Mouse (Mus musculus) adipocyte (in vitro differentiated cells): ENCODE data around the gene Sparcl1.

Experiments
- DNase-seq: peaks from one replicate; pipeline ENCODE4 v3.0.0-alpha.2; 2016; ENCODE audit warnings: low spot score

The Sparcl1 gene

DNA sequence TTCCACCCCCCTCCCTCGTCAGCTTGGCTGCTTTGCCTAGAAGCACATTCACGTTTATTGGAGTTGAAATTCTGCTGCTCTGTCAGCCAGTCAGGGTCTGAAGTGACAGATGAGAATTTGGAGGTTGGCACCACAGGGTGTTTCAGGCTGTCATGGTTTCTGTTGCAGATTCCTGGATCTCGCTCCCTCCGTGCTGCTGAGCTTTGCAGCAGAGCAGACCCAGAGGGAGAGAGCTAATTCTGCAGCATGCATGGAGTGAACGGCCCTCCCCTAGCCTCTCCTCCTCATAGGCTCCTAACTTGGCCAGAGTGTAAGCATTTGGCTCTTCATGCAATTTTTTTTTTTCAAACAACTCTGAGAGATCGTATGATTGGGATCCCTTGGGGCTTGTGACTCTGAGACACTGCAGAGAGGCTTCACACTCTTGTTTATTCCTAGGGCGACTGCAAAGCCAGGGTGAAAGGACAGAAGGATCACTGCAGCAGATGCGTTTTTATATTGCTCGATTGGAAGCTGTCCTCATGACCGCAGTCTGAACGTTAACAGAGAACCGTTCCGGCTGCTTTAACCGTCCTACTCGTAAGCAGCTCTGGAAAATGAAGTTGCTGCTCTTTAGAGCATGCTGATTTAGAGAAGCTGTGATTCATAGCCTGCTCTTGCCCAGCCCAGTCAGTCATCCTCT lies at the start of gene Sparcl1:
Gene Sparcl1 (minus strand): TSS at position 243 of the 682 bp plus-strand sequence.
- peak; percentile 92 for DNase-seq

- peak; percentile 90 for DNase-seq
Measured at GRCm38 (mm10) chr5:104161390-104161789, 47.9 kb upstream of the Sparcl1 start.

GRCm38 (mm10) chr5:104160581-104160980 lies 47.0 kb upstream of the Sparcl1 start:
- DNase-seq = peak; percentile 58

GRCm38 (mm10) chr5:104158332-104159052 lies 45.0 kb upstream of the Sparcl1 start:
- DNase-seq = peak; percentile 21

DNA sequence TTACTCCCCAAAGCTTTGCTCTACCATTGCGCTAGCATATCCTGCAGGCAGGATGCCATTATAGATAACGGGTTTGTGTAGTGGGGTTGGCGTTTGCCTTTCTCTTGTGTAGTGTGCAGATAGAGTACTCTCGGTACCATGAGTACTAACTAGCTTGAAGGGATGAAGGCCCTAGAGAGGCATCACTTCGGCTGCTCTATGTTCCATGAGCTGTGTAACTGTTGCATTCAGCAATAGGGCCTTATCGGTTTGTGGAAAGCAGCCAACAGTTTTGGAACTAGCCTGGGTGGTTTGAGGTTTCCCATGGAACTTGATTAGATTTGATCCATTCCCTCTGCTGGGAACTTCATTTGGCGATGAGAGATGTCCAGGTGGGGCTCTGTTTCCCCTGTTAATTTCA lies 44.2 kb upstream of the Sparcl1 start:
- DNase-seq = peak; percentile 28

- no peak for DNase-seq
Measured at GRCm38 (mm10) chr5:104150196-104150595, 36.7 kb upstream of the Sparcl1 start.

DNA sequence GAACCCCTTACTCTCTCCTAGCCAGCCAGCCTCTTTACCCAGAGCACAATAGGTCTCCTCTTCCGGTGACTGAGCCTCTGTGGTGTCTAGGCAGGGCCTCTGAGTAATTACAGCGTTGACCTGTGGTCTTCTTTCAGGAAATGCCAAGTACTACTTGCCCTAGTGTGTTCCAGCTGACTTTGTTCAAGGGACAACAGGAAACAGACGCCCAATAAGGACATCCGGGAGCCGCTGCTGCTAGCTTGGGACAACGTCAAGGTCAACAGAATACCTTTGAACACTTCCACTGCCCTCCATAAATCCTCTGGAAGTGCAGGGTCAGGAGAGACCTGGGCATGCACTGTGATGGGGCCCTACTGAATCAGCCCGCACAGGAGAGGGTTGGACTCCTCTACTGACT lies 35.8 kb upstream of the Sparcl1 start:
- peak; percentile 65 for DNase-seq

GRCm38 (mm10) chr5:104144057-104144456 lies 30.5 kb upstream of the Sparcl1 start:
- DNase-seq = no peak

- no peak for DNase-seq
Measured at GRCm38 (mm10) chr5:104141067-104141466, 27.5 kb upstream of the Sparcl1 start.

GRCm38 (mm10) chr5:104137920-104138541 lies 24.5 kb upstream of the Sparcl1 start:
- no peak for DNase-seq

- DNase-seq = no peak
Measured at GRCm38 (mm10) chr5:104133752-104134151, 20.2 kb upstream of the Sparcl1 start.

GRCm38 (mm10) chr5:104131544-104131943 lies 18.0 kb upstream of the Sparcl1 start:
- DNase-seq = peak; percentile 86

DNA sequence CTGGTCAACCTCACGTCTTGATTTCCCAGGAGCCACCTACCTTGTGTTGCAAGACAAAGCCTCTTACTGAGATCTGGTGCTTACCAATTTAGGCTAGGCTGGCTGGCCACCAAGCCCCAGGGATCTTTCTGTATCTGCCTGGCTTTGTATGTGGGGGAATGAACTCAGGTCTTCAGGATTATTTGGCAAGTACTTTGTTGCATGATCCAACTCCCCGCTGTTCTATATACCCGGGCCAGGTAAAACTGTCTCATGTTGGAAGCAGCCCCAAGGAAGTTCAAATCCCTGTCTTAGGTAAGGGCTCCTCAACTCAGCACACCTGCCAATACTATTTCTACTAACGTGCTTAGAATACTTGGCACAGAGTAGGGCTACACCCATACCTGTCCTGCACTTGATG lies 17.4 kb upstream of the Sparcl1 start:
- DNase-seq = no peak

- DNase-seq = peak; percentile 62
Measured at GRCm38 (mm10) chr5:104128281-104129031, 14.9 kb upstream of the Sparcl1 start.

GRCm38 (mm10) chr5:104127351-104127750 lies 13.8 kb upstream of the Sparcl1 start:
- DNase-seq = no peak

DNA sequence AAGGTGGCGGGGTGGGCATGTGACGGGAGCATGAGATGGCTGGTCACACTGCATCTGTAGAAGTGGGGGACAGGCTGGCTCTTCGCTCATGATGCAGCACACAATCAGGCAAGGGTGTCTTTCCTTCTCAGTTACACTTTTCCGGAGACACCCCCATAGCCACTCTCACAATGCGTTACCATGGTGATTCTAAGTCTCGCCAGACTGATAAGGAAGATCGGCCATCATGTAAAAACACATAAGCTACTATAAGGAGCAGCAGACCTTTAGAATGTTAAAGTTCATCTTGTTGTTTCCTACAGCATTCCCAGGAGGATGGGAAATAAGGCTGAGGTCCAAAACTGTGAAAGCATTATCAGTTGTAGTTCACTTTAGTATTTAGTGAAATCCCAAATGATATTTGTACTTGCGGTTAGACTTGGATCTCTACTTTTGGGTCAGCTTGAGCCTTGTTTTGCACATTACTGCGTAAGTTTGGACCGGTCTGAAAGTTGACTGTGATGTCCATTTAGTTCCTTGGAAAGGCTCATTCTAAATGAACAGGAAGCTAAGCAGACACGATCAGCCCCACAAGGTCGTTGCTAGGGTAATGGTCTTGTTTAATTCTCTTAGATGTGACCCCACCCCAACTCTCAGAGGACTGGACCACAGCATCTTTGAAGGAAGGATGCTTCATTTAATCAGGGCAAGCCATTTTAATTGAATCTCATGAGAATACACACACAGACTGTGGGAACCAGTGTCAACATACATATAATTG lies 13.2 kb upstream of the Sparcl1 start:
- no peak for DNase-seq

- peak; percentile 39 for DNase-seq
Measured at GRCm38 (mm10) chr5:104124016-104124658, 10.6 kb upstream of the Sparcl1 start.

DNA sequence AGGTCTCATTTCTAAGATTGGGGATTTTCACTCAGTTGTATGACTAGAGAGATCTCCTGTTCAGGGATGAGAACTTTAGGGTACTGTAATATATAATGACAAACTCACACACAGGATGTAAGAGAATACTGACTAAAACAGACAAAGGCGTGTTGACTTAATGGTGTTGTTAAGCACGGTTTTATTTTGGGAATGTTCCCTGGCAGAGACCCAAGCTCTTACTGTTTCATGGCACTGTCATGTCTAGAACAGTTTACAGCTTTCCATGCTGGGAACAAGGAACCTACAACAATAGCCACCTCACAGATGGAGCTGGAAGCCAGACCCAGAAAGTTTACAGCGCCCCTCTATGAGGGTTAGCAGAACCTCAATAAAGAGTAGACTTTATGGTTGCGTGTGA lies 2.4 kb upstream of the Sparcl1 start:
- peak; percentile 53 for DNase-seq

DNA sequence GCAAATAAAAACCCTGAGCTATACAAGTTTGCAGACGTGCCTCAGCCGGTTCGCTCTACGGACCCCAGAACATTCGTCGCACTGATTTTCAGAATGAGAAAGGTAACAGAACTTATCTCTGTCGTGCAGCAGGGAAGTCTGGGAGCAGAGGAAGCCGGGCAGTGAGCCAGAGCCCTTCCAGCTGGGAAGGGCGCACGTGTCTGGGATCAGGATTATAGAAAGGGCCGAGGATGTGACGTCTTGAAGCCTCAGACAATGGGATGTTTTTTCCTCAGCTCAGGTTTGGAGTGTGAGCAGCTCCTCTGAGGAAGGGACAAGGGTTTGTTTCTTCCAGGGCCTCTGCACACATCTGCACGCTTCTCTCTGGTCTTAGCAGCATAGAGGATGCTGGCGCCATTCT lies 1.6 kb upstream of the Sparcl1 start:
- DNase-seq = no peak

DNA sequence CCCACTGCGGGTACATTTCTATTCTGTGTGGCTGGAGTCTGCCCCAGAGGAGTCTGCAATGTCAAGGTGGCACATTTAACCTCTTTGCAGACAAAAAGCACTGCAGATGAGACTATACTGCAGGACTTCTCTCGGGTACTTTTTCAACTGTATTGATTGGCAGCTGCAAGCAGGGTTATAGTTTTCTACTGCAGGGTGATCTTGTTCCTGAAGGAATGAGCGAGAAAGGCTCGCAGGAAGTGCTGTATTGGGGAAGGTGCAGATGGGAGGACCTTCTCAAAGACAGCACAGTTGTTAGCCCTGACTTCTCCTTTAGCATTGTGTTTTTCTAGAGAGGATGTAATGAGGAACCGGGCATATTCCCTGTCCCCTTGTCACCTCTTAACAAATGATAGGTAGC lies 1.0 kb downstream of the Sparcl1 start:
- no peak for DNase-seq

DNA sequence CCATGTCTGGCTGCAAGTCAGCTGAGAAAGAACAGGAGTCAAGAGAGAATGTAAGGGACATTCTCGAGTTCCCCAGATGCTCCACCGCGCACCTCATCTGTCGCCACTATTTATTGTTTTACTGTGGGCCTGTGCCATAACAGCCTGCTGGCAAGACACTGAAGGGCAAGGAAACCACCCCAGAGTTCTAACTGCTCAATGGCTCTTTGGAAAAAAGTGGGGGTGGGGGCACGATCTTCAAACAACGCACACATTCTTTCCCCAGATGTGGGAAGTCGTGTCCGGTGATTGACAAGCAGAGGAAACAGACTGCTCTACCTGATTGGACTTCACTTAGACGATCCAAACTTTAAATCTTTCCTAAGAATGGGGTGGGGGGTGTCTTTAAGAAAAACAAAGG lies 1.5 kb downstream of the Sparcl1 start:
- no peak for DNase-seq
